Mouse (Mus musculus) erythroblast, embryonic 14.5 days (primary cell): Measurements from ENCODE around the gene Slc48a1.

Experiments used
- GATA1 ChIP-seq: IDR thresholded peaks from 2 replicates; pipeline ENCODE4 v1.6.1; 2012; ENCODE audit warnings: low read length, inconsistent platforms, mixed read lengths
- TAL1 ChIP-seq: IDR thresholded peaks from 3 replicates; pipeline ENCODE4 v1.6.1; 2012; ENCODE audit warnings: low read length, inconsistent platforms, mixed read lengths

- TF ChIP-seq GATA1 (no peak), TAL1 (no peak)
These were observed 58.0 kb downstream of the Slc48a1 start for GRCm38 (mm10) chr15:97836153-97836893.
